Mouse (Mus musculus): ENCODE data around the gene Il21r.
A peak's percentile ranks its signal among the peaks of the same experiment; 100 is the strongest.

Il21r gene

GRCm38 (mm10) chr7:125638376-125638775, 35.1 kb downstream of the Il21r start:
- no peak for DNase-seq (ENCODE audit: low read depth, low spot score)

DNA sequence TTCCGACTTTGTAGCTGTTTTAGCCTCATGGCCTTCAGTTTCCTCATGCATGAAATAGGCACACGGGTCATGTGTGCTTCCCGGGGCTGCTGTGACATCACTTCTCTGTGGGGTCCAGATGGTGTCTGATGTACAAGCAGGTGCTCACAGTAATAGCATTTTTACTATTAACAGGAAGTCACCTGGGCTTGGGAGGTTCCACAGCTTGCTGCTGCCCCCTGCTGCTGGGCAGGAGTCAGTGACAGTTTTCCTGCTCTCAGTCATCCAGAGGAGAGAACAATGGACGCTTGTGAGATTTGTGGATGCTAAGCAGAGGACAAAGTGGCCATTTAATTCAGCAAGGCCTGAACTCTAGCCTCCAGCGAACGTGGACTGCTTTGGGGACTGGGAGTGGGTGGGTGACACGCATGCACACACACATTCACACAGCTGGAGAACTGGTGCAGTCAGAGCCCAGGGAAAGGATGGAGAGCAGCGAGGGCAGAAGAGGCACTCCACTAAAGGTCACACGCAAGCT, 35.7 kb downstream of the Il21r start:
- peak; percentile 58 for DNase-seq (ENCODE audit: low read depth, low spot score)

GRCm38 (mm10) chr7:125643880-125644279, 40.7 kb downstream of the Il21r start:
- no peak for DNase-seq (ENCODE audit: low read depth, low spot score)

DNA sequence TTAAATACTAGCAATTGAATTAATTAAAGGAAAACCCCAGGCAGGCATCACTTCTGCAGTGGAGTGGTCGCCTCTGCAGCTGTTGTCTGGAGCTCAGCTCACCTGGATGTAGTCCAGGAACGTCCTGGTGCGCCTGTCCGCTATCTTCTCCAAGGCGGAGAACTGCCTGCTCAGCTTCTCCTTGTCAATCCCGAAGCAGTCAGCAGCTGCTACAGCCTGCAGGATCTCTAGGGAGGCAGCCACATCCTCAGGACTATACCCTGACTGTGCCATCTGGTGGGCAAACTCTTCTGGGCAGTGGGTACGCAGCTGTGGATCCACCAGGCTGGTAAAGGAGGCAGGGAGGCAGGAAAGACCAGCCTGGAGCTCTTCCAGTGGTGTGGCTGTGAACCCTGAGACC, 42.2 kb downstream of the Il21r start:
- no peak for DNase-seq (ENCODE audit: low read depth, low spot score)

DNA sequence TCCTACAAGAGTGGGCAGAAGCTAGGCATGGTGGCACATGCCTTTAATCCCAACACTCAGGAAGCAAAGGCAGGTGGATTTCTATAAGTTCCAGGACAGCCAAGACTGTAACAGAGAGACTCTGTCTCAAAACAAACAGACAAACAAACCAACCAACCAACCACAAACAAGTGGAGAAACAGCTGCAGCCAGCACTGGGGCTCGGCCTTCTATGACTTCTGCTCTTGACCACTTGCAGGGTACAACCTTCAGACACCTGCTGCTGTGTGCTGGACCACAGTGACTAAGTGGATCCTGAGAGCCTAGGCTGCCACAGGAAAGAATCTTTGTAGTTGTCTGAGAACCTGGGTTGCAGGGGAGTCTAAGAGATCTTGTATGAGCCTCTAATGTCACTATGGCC, 45.8 kb downstream of the Il21r start:
- DNase-seq (ENCODE audit: low read depth, low spot score): no peak

DNA sequence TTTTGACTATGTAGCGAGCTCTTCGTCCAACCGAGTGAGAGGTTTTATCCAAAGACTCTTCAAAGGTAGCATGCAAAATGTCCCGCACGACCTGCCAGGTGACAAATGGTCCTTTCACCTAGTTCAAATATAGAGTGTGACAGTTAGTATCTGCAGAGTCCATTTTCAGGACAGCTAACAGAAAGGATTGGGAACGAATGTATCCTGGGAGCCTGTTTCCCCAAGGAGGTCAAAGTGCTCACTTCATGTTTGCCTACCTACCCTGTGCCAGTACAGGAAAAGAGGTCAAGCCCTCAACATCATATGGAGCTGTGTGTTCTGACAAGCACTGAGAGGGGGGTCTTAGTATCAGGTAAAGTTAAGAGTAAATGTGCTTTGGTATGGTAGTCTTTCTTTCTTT, 54.3 kb downstream of the Il21r start:
- DNase-seq (ENCODE audit: low read depth, low spot score): no peak

DNA sequence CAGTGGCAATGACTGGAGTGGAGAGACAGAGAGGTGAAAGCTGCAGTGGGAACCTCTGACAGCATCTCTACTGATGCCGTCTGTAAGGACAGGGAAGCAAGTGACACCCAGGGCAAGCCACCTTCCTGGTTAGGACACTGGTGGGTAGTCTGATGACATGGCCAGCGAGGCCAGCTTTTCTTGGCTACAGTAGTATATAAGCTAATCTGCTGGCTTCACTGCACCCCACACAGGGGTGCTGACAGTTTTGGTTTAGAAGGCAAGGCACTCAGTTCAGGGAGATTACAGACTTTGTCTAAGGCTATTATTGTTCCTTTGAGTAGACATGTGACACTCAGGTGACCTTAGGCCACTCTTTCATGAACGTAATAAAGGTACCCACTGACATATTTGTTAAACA, 60.4 kb downstream of the Il21r start:
- no peak for DNase-seq (ENCODE audit: low read depth, low spot score)

DNA sequence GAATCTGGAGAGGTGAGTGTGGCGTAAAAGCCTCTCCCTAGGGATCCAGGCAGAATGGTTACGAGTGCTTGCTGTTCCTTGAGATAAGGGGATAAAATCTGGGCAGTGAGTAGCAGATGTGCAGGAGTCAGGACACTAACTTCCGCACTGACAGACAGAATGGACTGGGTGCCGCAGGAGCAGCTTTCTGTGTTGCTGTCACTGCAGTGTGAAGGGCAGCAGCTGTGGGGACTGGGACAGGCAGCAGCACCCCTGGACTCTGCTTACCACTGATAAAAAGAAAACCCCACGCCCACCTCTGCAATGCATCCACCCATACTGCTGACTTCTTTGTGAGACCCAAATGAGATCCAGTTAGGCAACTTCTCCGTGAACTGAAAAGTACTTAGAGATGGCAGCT, 67.6 kb downstream of the Il21r start:
- DNase-seq (ENCODE audit: low read depth, low spot score): no peak

GRCm38 (mm10) chr7:125671396-125671795, 68.2 kb downstream of the Il21r start:
- DNase-seq (ENCODE audit: low read depth, low spot score): no peak

GRCm38 (mm10) chr7:125674916-125675315, 71.7 kb downstream of the Il21r start:
- DNase-seq (ENCODE audit: low read depth, low spot score): no peak

- no peak for DNase-seq (ENCODE audit: low read depth, low spot score)
These were observed 75.5 kb downstream of the Il21r start for GRCm38 (mm10) chr7:125678756-125679155.

- DNase-seq (ENCODE audit: low read depth, low spot score): no peak
These were observed 76.7 kb downstream of the Il21r start for GRCm38 (mm10) chr7:125679936-125680335.
